Mouse (Mus musculus) thymus, postnatal 4 days (tissue): ENCODE measurements around the gene Jade1.

Experiments
- DNase-seq: peaks from one replicate; pipeline ENCODE4 v3.0.0; 2021

Jade1 gene

DNA sequence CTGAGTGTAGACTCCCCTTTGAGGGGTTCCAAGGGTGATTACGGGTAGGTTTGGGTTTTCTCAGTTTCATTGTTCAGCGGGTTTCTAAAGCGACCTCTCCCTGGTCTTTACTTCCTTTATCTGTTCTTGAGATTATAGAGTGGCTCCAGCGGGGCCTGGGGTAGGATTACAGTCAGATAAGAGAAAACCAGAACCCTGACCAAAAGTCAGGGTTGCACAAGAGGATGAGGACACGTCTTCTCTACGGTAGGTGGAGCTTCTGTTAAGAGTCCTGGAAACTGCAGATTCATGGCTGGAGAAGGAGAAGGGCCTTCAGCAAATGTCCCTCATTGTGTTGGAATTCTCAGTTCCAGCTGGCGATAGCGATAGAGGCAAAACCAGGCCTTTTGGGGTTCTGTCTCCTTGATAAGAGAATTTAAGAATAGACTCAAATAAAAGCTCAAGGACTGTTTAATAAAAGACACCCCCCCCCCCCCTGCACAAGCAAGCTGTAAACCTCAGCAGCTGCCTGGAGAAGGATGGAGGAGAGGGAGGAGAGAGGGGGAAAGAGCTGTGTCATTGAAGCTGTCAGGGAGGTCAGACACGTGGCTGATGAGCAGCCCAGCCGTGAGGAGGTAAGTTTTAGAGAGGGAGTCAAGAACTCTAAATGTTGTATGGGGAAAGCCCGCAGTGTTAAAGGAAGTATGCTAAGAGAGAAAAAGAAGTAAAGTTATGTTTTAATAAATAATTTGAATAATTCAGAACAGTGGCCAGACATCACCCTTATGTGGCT, 2.6 kb upstream of the Jade1 start:
- DNase-seq = no peak

DNA sequence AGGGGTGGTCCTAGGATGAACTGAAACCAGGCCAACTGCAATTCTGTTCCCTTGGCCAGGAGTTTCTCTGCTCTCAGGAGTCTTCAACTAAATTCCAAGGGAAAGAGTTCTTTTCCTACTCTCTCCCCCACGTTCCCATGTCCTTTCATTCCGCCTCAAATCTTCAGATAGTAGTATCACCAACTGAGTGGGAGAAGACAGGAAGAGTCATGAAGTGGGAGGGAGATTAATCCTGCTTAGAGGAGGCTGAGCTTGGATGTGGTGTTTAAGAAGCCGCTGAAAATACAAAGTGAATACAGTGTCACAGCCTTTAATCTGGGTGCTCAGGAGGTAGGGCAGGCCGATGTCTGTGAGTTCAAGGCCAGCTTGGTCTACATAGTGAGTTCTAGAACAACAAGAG, 1.9 kb upstream of the Jade1 start:
- DNase-seq = no peak

DNA sequence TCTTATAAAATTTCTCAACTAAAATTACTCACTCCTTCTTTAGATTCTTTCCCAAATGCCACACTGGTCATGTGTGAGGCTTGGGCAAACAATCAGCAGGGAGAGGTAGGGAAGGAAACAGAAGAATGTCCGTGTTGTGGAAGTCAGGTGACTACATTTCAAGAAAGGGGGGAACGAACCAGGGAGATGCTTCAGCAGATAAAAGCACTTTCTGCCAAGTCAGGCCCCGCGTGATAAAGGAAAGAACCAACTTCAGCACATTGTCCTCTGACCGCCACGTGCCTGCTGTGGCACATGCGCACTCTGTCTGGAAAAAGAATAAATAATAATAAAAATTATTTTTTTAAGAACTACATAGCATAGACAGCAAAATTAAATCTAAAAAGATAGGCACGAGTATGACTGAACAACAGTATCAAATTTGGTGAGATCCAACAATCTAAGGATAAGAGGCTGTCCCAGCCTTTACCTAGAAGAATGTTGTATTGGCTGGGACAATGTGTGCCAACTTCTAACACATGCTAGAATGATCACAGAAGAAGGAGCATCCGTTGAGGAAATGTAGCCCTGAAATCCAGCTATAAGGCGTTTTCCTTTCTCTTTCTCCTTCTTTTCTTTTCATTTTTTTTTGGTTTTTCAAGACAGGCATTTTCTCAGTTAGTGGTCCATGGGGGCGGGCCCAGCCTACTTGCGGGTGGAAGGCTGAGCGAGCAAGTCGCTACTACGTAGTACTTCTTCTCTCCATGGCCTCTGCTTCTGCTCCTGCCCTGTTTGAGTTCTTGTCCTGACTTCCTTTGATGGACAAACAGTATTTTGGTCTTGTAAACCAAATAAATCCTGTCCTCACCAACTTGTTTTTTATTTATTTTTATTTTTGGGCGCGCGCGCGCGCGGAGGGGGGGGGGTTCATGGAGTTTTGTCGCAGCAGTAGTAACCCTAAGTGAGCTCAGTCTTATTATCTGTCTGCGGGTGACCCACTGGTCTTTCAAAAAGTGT, 753 bp upstream of the Jade1 start:
- no peak for DNase-seq

DNA sequence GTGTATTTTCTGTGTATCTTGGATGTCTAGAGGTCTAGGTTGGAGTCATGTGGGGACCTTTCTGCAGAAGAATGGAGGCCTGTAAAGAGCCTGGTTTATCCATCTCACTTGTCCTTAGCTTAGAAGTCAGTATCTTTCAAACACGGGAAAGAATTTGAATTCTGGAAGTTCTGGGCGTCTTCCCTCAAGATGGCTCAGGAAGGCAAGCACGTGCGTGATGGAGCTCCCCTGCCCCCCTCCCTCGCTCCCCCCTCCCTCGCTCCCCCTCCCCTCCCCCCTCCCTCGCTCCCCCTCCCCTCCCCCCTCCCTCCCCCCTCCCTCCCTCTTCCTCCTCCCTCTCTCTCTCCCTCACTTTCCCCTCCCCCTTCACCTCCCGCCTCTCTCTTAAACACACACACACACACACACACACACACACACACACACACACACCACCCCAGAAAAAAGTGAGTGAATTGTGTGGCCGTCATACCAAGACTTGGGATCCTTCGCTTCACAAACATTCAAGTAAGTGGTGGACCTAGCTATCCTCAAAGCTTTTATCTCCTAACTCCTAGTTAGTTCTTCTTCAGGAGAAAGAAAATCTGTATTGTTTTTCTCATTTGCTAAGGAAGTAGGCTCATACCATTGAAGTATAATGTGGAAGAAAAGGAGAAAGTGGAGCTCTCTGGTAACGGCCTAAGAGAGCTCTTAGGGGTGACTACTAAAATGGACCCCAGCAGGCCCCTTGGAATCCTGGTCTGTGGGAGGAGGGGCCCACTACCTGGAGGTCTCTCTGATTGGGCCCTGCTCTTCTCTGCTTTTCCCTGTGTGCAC, 1.1 kb downstream of the Jade1 start:
- no peak for DNase-seq

DNA sequence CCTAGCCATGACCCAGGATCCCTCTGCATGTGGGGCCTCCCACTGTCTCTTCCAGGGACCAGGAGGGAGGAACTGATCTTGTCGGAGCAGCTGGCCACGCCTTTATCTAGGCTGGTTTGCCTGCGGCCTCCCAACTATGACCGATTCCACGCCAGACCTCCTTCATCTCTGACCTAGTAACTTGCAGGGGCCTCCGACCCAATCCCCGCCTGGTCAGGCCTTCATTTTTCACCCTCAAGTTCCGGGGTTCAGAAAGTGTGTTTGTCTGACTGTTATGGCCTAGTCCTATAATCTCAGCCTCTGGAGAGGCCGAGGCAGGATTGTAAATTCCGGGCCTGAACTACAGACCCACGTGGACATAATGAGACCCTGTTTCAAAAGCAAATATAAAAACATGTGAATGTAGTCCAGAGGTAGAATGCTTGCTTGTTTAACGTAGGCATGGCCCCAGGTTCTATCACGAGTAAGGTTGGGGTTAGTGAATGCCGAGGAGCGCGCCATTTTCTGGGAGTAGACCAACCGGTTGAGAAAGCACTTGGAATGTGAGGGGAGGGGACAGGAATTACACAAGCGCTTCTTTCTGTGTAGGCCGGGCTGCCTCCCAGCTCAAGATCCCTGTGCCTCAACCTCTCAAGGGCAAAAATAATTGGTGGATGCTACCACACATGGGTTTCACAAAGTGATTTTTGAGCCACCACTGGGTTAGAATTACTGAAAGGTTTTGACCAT, 1.9 kb downstream of the Jade1 start:
- DNase-seq = no peak

DNA sequence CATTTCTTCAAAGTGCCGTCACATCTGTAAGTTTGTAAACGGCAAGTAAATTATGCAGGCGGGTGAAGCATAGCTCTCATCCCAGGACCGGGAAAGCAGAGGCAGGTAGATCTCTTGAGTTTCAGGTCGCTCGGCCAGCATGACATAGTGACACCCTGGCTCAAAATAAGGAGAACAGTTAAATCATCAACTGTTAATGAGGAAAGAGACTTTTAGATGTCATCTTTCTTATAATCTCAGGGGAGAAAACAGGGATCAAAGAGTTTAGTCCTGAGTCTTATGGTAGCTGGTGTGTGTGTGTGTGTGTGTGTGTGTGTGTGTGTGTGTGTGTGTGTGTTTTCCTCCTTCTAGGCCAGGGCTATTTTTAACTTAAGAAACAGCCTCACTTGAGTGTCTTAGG, 5.0 kb downstream of the Jade1 start:
- DNase-seq = no peak

DNA sequence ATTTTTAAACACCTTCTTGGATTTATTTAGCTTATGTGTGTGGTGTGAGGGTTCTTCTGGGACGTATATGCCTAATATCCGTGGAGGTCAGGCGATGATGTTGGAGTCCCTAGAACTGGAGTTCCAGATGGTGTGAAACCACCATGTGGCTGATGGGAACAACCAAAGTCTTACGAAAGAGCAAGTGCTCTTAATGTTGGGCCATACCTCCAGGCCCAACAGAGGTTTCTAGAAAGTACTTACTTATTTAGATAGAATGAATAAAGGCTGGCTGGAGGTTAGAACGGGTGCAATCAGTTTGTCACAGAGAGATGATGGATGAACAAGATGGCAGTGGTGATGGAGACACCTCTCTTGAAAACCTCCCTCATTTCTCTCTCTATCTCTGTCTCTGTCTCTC, 6.3 kb downstream of the Jade1 start:
- no peak for DNase-seq

DNA sequence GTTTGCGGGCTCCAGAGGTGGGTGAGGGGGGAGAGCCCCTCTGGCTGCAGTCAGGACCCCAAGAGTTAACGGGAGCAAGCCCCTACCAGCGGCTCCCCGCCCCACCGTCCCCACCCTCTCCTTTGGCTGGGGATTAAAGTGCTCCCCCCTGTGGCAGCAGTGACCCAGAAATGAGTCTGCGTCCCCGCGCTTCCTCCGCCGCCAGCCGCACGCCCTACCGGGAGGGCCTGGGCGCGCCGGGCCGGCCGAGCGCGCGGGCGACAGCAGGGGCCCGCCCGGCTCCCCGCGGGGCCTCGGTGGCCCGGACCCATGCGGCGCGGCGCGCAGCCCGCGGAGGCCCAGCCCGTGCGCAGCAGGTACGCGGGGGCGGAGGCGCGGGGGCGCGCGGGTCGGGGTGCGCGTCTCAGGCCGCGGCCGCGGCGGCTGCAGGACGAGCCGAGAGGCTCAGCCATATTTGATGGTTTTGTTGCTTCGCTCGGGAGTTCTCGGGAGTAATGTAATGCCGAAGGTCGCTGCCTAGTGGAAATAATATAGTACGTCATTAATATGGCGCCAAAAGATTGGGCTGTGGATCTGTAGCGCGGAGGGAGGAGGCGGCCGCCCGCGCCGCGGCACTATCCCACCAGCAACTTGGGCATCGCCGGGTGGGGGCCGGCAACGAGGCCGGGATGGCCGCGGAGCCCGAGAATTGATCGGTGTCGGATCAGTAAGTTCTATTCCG, 7.8 kb downstream of the Jade1 start:
- DNase-seq = peak; percentile 90

DNA sequence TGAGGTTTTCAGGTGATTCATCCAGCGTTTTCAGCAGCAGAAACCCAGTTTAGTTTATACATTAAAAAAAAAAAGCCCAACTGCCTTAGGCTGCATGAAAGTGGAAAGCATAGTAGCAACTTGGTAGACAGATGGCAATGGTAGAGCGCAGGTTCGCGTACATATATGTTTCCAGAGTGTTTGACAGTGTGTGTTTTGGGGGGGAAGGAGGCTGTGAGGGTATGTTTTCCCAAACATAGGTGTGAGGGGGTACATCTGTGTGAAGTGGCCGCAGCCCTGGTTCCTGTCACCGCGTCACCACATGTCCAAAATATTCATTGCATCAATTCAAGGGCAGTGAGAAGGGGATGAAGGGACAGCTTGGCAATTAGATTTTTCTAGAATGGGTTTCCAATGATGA, 8.5 kb downstream of the Jade1 start:
- peak; percentile 36 for DNase-seq

DNA sequence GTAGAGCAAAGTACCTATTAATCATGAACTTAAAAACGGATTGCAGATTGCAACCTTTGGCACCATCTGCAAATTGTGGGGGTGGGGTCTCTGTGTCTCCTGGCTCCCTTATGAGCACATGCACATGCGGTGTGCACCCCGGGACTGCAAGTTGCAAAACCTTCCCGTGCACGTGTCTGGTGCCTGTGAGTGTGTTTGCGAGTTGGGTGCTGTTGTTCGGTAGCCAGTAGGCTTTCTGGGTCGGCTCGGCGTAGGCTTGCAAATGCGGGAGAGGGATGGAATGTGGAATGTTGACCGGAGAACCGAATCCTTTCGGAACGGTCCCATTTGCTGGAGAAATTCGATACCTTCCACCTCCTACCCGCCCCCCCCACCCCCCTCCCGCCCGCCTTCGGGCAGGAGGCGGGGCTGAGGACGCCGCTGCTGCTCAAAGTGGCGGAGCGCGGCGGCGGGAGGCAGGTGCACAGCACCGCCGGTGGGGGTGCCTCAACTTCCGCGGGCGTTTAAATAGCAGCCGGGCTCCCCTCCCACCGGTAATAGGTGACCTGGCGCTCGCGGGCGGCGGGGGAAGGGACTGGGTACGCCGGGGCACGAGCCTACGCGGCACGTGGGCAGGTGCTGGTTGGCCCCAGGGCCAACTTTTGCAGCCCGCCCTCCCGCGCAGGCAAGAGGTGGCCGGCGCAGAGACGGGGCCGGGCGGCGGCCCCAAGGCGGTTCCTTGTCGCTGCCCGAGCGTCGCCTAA, 9.1 kb downstream of the Jade1 start:
- DNase-seq = peak; percentile 91

DNA sequence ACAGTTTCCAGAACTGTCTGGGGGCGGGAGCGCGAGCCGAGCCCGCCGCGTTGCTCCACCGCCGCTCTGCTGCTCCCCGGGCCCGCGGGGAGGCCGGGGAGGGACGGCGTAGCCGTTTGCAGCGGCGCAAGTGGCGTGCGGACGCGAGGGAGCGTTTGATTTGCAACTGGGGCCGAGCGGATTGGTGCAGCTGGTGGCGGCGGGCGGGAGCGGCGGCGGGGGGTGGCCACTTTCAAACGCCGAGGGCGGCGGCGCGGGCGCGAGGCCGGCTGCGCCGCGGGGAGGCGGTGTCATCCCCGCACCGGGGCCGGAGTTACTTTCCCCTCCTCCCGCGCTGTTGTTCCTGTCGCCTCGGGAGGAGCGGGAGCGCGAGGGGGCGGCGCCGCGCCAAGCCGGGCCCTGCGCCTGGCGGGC, 9.9 kb downstream of the Jade1 start:
- peak; percentile 82 for DNase-seq

DNA sequence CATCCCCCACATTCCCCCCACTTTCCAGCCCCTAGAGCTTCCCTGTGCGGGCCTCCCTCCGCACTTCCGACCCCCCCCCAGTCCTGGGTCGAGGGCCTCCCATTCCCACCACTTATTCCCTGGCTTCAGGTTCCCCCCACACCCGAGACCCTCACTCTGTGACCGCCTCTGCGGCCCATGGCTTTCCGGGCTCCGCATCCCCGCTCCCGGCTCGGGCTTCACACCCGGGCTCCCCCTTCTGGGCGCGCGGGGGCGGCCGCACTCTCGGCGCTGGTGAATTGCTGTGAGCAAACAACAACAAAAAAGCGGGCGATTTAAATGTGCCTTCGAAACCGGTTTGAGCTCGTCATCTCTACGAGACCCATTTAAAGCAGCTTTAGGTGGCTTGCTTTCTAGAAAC, 10.4 kb downstream of the Jade1 start:
- peak; percentile 92 for DNase-seq

DNA sequence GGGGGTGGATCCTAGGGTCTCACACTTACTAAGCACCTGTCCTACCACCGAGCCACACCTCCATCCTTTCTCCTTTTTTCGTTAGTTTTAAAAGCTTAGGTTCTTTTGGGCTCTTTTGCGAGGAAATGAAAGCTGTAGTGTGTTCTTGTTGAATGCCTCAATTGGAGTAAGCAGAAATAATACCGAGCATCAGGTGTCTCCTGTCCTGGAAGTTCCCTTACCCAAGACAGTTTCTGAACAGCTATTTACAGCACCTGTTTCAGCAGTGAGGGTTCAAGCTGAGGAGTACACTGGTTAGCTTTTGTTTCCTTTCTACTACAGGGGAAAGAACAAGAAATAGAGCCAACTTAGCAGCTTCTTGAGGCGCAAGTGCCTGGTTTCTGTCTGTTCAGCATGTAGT, 14.4 kb downstream of the Jade1 start:
- no peak for DNase-seq

DNA sequence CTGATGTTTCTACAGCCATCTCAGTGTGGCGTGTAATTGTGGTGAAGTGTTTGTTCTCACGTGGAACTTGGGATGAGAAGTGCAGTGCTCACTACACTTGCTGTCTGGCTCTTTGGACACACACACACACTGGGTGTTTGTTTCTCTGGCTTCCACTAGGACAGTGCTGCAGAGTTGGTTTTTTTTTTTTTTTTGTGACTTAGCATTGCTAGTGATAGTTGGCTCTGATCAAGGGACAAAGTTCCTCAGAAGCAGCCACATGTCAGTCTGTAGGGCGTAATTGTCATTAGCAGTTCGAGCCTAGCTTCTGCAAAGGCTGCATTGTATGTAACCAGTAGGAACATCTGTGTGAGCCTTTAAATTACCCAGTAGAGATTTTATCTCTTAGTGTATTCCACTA, 16.6 kb downstream of the Jade1 start:
- DNase-seq = no peak

DNA sequence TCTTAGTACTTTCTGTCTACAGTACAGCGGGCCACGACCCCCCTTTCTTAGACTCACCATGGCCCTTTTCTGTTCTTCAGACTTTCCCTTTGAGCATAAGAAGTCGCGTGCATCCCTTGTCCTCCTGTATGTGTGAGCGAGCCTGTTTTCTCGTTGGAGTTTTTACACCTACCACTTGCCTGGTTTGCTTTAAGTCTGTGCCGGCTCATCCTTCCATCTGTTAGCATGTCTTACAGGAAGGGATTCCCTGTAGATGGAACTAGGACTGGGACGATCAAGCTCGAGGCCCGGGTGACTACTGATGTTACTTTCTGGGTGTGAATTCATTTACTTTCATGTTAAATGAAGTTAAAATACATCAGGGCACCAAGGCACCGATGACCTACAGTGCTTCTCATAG, 17.4 kb downstream of the Jade1 start:
- no peak for DNase-seq

DNA sequence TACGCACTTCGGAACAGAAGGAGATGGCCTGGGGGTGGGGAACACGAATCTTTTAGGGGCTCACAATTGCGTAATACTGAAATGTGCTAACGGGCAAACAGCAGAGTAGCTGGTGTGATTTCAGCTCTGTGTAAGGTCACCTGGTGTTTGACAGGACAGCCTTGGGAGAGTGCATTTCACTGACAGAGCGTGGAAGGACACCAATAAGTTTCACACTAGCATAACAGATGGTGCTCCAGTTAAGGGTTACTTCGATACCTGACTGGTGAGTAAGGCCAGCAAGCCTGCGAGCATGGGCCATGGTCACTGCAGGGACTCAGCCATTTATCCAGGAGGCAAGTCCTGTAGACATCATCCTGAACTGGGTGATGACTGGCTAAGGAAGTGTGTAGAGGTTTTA, 18.7 kb downstream of the Jade1 start:
- no peak for DNase-seq

DNA sequence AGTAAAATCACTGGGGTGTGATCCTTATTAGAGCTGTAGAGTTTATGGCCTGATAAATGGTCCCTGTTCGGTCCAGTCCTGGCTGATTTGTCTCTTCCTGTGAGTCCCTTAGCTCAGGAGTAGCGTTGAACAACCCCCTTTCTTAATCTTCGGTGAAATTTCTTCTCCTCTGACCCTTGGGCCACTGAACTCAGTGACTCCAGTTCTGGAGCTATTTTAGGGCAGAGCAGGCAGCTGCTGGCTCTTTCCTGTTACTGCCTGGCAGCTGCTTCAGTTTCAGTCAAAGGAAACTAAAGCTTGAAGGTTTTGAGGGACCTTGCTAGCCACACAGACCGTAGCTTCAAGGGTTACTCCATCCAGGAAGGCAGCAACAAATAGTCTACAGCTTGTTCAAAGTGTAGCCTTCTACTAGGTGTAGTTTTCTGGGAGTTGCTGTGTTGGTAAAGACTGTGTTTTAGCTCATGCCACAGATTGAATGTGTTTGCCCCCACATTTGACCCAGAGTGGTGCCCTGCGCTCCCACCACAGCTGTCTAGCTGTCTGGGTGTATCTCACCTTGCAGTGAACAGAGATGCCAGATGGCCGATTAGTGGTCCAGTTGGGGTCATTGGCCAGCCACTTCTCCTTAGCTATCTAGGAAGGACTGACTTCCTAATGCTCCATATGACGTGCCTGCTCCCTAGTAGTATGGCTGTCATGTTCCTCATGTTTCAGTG, 19.3 kb downstream of the Jade1 start:
- DNase-seq = no peak

DNA sequence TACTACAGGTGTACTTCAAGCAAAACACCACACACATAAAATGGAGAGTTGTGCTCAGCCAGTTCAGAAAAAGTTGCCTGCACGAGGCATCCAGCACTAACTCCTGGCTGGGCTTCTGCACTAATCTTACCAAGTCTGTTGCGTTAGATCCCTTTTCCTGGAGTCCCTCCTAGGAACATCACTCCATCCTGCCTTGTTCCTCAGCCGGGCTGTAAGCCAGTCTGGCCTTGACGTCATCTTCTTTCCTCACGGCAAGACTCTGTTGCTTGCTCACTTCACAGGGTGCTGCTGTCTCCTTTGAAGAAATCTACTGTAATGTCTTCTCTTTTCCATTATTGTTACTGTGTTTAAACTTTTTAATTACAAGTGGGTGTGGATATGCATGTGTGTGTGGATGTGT, 20.4 kb downstream of the Jade1 start:
- DNase-seq = no peak

DNA sequence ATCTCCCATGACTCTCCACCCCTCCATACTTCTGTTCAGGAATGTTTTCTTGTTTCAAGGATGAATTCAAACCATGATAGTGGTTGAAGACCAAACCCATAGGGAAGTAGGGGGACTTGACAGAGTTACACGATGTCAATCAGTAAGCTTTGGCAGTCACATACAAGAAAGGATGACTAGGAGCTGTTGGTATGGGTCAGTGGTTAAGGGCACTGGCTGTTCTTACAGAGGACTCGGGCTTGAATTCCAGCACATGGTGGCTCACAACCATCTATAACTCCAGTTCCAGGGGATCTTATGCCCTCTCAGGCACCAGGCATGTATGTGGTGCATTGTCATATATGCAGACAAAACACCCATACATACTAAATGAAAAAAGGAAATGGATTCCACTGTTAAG, 21.7 kb downstream of the Jade1 start:
- DNase-seq = no peak

DNA sequence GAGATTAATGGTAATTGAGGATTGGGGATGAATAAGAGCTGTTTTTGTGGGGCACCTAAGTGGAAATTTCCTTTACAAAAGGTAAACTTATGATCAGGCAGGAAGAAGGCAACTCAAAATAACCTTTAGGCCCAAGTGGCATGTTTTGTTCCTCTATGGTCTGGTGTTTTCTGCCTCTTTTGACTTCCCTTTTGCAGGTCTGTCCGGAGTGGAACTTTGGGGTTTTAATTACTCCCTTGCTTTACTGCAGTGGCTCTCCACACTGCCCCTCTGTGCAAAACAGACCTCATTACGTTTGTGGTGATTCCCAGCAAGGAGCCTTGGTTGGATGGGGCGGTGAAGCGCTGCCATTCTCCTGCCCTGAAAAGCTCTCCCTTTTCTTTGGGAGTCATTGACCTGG, 24.3 kb downstream of the Jade1 start:
- DNase-seq = no peak
